Mouse (Mus musculus) ES-Bruce4 (cell line): ENCODE measurements around the gene Olfr196.

Experiments
- CTCF ChIP-seq: IDR thresholded peaks from one replicate; pipeline ENCODE4 v1.8.1; 2011; ENCODE audit warnings: low read depth, low read length
- POLR2A ChIP-seq: IDR thresholded peaks from one replicate; pipeline ENCODE4 v1.8.1; 2011; ENCODE audit warnings: low read length; ENCODE audit not compliant: insufficient read depth

- TF ChIP-seq CTCF (no peak), POLR2A (no peak)
Observed at GRCm38 (mm10) chr16:59120969-59121368, 49.3 kb downstream of the Olfr196 start, which contains the start of gene Olfr194.
